Comparison of ENCODE assay signal across 16 mouse cellular contexts in the genomic region with DNA sequence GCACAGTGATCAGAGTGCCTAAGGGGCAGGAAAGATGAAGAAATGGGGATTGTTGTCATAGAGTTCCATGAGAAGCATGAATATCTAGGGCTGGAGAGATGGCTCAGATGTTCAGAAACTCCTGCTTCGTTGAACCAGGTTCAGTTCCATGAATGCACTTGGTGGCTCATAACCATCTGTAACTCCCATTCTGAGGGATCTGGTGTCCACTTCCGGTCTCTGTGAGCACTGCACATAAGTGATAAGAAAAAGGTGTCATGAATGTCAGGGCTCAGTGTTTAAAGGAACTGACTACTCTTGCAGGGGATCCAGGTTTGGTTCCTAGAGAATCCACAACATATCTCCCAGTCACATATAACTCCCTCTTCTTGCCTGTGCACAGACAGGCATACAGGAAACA.
"Had no signal": no experiment of that assay in that cellular context is flagged by ENCODE, and none has a peak within 500 bp of the region (broad histone marks: within the 10 kb centered on the region; RNA-seq: fewer than 3 reads in every experiment).

No protein-coding gene starts in this region.

- H3K9ac ChIP-seq: liver, postnatal 0 days; lung, embryonic 15.5 days; midbrain, embryonic 13.5 days; midbrain, embryonic 15.5 days; neural tube, embryonic 12.5 days; stomach, embryonic 15.5 days had no signal

- H3K4me3 ChIP-seq: lung, embryonic 15.5 days; megakaryocyte, embryonic 14.5 days; midbrain, embryonic 13.5 days; midbrain, embryonic 15.5 days; neural tube, embryonic 12.5 days; stomach, embryonic 15.5 days had no signal

- H3K27me3 ChIP-seq: lung, embryonic 15.5 days; megakaryocyte, embryonic 14.5 days; midbrain, embryonic 15.5 days; neural tube, embryonic 12.5 days; stomach, embryonic 15.5 days had no signal

- H3K4me1 ChIP-seq: lung, embryonic 15.5 days; midbrain, embryonic 13.5 days; midbrain, embryonic 15.5 days; neural tube, embryonic 12.5 days; stomach, embryonic 15.5 days had no signal

- DNase-seq: liver, postnatal 0 days; lung, adult 2 months; lung, postnatal 14 days; lung, postnatal 36 days; right cerebral cortex, postnatal 14 days; thymus, adult 2 months; thymus, postnatal 25 days; thymus, postnatal 4 days had no signal

- H3K9me3 ChIP-seq: lung, embryonic 15.5 days; megakaryocyte, embryonic 14.5 days; midbrain, embryonic 13.5 days; midbrain, embryonic 15.5 days; neural tube, embryonic 12.5 days; stomach, embryonic 15.5 days had no signal

- H3K27ac ChIP-seq: lung, embryonic 15.5 days; macrophage; midbrain, embryonic 13.5 days; midbrain, embryonic 15.5 days; neural tube, embryonic 12.5 days; stomach, embryonic 15.5 days; stomach, postnatal 0 days had no signal

- H3K36me3 ChIP-seq: lung, embryonic 15.5 days; midbrain, embryonic 13.5 days; midbrain, embryonic 15.5 days; neural tube, embryonic 12.5 days; stomach, embryonic 15.5 days had no signal
